Mouse (Mus musculus): ENCODE measurements around the gene Ankrd24. TPM values are rescaled to one million over a fixed set of nuclear protein-coding genes. Genes with fewer than 3 reads are reported as not detected.

Gene Ankrd24
- polyA plus RNA-seq, 1 experiment from 2014 or later = 10.4 TPM

DNA sequence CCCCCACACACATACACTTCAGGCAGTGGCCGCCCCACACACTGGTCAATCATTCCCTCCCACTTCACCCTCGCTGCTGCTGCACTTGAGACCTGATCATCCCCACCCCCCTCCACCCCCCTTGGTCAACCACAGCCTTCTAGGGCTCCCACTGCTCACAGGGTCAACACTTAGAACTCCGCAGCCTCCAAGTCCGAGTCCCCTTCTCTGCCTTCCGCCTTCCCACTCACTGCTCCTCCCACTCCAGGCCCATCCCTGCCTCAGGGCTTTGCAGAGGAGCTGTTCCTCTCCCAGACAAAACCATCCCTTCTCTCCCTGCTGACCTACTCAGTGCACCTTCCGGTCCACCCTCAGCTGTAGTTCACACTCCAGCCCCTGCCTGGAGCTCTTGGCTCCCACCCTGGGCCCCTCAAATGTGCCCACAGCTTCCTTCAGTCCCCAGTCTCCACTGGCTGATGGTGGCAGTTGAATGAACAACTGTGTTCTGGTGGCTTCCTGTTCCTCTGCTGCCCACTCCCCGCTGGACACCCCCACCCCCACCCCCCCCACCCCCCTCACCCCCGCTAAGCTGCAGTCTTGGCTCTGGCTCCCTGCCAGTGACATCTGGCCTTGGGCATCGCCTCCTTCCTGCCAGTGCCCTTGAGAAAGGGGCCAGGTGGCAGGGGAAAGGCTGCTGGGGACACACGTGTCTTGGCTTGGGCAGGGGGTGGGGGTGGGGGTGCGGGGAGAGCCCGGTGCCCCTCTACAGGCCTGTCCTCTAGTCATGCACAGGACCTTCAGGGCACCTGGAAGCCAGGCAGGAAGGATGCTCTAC, 31.0 kb upstream of the Ankrd24 start:
- Histone ChIP-seq H3K27me3 (peaks cover 26% of the 10 kb centered on the region), H3K9ac (replicated peaks) (peak overlapping the region; percentile 37), H3K27ac (peak overlapping the region; percentile 90), H3K9me3 (no peaks in the 10 kb centered on the region), H3K4me3 (replicated peaks) (peak overlapping the region; percentile 24), H3K36me3 (no peaks in the 10 kb centered on the region), H3K4me2 (peak overlapping the region; percentile 53), H3K4me1 (replicated peaks) (peaks cover 79% of the 10 kb centered on the region)
- 3% methylated on average over 12 of the region's 12 CpGs for WGBS
- peak; percentile 27 for ATAC-seq (ENCODE audit: insufficient number of reproducible peaks, insufficient read depth, low FRiP score, low TSS enrichment, low read depth)

DNA sequence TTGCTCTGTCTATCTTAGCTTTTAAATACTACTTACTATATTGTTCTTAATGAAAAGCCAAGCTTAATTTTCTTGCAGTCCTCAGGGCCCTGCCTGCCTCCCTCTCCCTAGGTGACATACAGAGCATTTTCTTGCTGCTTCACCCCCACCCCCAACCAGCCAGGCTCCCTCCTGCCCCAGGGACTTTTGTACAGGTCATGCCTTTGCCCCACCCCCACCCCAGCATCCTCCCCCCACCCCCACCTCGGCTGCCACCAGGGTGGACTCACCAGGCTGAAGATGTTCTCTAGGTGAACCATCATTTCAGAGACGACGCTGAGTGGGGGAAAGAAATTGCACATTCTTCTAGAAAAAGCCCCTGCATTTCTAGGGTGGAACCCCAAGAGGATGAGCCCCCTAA, 30.0 kb upstream of the Ankrd24 start:
- no peak for ATAC-seq (ENCODE audit: insufficient number of reproducible peaks, insufficient read depth, low FRiP score, low TSS enrichment, low read depth)
- Histone ChIP-seq H3K4me2 (no peak overlapping the region), H3K36me3 (no peaks in the 10 kb centered on the region), H3K4me3 (replicated peaks) (no peak overlapping the region), H3K27me3 (peaks cover 23% of the 10 kb centered on the region), H3K9me3 (no peaks in the 10 kb centered on the region), H3K4me1 (replicated peaks) (peaks cover 87% of the 10 kb centered on the region), H3K9ac (replicated peaks) (no peak overlapping the region), H3K27ac (peak overlapping the region; percentile 62; the same call in 1 of the 2 replicates)
- WGBS = 34% methylated on average over 3 of the region's 3 CpGs

DNA sequence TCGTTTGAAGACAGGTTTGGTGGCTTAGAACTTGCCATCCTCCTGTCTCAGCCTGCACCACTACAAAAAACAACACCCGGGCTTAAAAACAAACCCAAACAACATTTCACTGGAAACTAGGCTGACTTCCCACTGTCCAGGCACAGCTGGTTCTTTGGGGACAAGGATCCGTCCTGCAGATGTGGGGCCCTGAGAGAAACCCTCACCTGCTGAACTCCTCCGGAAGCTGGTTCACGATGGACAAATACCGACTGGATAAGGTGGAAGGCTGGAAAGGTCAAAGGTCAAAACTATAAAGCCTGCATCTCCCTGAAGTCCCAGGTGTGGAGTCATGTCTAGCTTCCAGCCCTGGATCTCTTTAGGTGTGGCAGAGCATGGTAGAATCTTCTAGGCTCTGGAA, 29.5 kb upstream of the Ankrd24 start:
- H3K4me1 ChIP-seq (replicated peaks) = peaks cover 87% of the 10 kb centered on the region
- H3K4me3 ChIP-seq (replicated peaks) = no peak overlapping the region
- WGBS = 27% methylated on average over 6 of the region's 6 CpGs
- H3K27ac ChIP-seq = peak overlapping the region; percentile 62; the same call in 1 of the 2 replicates
- peaks cover 20% of the 10 kb centered on the region for H3K27me3 ChIP-seq
- no peak for ATAC-seq (ENCODE audit: insufficient number of reproducible peaks, insufficient read depth, low FRiP score, low TSS enrichment, low read depth)
- no peak overlapping the region for H3K9ac ChIP-seq (replicated peaks)
- no peak overlapping the region for H3K4me2 ChIP-seq
- no peaks in the 10 kb centered on the region for H3K36me3 ChIP-seq
- H3K9me3 ChIP-seq = no peaks in the 10 kb centered on the region

DNA sequence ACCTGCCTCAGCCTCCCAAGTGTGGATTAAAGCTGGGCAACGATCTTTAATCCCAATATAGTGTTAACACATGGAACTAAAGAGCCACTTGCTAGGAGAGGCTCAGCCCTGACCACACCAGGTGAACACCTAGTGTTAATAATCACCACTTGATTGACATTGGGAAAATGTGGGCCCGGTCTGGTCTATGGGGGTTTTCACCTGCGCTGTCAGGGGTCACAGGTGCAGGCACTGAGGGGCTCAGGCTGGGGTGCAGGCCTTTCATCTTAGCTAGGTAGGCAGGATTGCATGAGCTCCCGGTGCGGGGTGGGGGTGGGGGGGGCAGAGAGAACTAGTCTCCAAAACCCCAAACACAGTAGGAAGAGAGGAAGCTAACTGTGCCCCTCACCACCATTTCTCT, 28.7 kb upstream of the Ankrd24 start:
- Histone ChIP-seq H3K27ac (no peak overlapping the region), H3K4me3 (replicated peaks) (no peak overlapping the region), H3K9ac (replicated peaks) (no peak overlapping the region), H3K27me3 (peaks cover 13% of the 10 kb centered on the region), H3K4me2 (no peak overlapping the region), H3K9me3 (no peaks in the 10 kb centered on the region), H3K4me1 (replicated peaks) (peaks cover 84% of the 10 kb centered on the region), H3K36me3 (no peaks in the 10 kb centered on the region)
- 55% methylated on average over 5 of the region's 5 CpGs for WGBS
- no peak for ATAC-seq (ENCODE audit: insufficient number of reproducible peaks, insufficient read depth, low FRiP score, low TSS enrichment, low read depth)

DNA sequence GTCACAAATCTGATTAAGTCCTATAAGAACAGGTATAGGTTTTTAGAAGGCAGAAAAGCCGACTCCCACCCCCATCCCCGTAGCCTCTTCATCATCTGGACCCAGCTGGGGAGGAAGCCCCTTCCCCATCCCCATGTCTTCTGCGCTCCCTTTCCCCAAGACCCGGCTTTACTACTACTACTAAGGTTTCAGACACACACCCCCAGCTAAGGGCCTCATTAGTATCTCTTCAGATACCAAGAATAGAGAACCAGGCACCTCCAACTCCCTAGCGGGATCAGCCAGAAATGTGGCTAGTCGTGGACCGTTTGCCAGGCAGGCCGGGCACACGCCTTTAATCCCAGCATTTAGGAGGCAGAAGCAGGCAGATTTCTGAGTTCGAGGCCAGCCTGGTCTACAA, 28.2 kb upstream of the Ankrd24 start:
- Histone ChIP-seq H3K4me2 (no peak overlapping the region), H3K4me1 (replicated peaks) (peaks cover 83% of the 10 kb centered on the region), H3K27me3 (peaks cover 9% of the 10 kb centered on the region), H3K9ac (replicated peaks) (no peak overlapping the region), H3K9me3 (no peaks in the 10 kb centered on the region), H3K27ac (peak overlapping the region; percentile 75), H3K36me3 (no peaks in the 10 kb centered on the region), H3K4me3 (replicated peaks) (no peak overlapping the region)
- no peak for ATAC-seq (ENCODE audit: insufficient number of reproducible peaks, insufficient read depth, low FRiP score, low TSS enrichment, low read depth)
- WGBS = 41% methylated on average over 10 of the region's 10 CpGs

DNA sequence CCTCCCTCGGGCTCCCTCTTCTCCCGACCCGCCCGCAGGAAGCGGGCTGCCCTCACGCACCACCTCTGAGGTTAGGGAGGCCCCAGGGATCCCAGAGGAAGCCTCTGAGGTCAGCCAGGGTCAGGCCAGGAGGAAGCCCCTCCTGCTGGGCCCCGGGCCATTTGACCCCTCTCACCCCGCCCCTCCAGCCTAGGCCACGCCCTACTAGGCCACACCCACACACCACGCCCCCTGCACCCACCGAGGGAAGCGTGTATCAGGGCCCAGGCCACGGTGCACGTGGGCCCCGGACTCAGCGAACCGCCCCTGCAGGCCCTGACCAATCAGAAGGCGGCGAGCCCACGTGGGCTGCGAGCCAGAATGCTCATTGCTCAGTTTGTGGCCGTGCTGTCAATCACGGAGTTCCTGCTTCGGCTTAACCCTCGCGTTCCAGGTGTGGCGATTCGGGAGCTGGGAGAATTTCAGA, 27.6 kb upstream of the Ankrd24 start, which contains the start of gene Tle6:
Gene Tle6, minus strand, starts transcription at position 336 of the 466 bp plus-strand sequence.
- no peaks in the 10 kb centered on the region for H3K9me3 ChIP-seq
- WGBS = under 1% methylated on average over 28 of the region's 28 CpGs
- H3K4me2 ChIP-seq = peak within 1 kb of the TSS; percentile 51
- H3K4me3 ChIP-seq (replicated peaks) = peak within 1 kb of the TSS; percentile 25
- H3K27ac ChIP-seq = peak within 1 kb of the TSS; percentile 75
- peaks cover 2% of the 10 kb centered on the region; the same call in 1 of the 2 replicates for H3K27me3 ChIP-seq
- peaks cover 83% of the 10 kb centered on the region for H3K4me1 ChIP-seq (replicated peaks)
- ATAC-seq (ENCODE audit: insufficient number of reproducible peaks, insufficient read depth, low FRiP score, low TSS enrichment, low read depth) = peak; percentile 73
- H3K9ac ChIP-seq (replicated peaks) = no peak within 1 kb of the TSS
- H3K36me3 ChIP-seq = no peaks in the 10 kb centered on the region

DNA sequence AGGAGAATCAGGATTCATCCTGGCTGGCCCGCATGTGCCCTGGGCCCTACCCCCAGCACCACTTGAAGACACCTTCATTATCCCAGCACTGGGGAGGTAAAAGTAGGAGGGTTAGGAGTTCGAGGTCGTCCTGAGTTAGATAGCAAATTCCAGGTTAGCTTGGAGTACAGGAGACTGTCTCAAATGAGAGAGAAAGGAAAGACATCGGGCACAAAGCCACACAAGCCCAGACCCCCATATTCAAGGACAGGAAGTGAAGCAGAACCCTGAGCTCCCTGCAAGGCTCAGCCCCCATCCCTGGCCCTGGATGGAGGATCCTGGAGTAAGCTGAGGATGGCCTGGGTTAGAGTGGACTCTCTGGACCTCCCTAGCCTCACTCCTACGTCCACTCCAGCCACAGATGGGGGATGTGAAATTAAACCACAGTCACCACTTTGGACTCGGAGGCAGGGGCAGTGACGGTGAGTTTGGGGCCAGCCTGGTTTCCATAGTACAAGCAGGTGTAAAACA, 26.9 kb upstream of the Ankrd24 start:
- Histone ChIP-seq H3K4me1 (replicated peaks) (peaks cover 78% of the 10 kb centered on the region), H3K9me3 (no peaks in the 10 kb centered on the region), H3K4me2 (peak overlapping the region; percentile 51), H3K36me3 (no peaks in the 10 kb centered on the region), H3K4me3 (replicated peaks) (0 out of 2 replicates have a peak overlapping the region, but pooled peaks have one; percentile 11), H3K27ac (peak overlapping the region; percentile 64; the same call in 1 of the 2 replicates), H3K9ac (replicated peaks) (no peak overlapping the region), H3K27me3 (no peaks in the 10 kb centered on the region)
- ATAC-seq (ENCODE audit: insufficient number of reproducible peaks, insufficient read depth, low FRiP score, low TSS enrichment, low read depth) = no peak
- WGBS = 14% methylated on average over 7 of the region's 7 CpGs

DNA sequence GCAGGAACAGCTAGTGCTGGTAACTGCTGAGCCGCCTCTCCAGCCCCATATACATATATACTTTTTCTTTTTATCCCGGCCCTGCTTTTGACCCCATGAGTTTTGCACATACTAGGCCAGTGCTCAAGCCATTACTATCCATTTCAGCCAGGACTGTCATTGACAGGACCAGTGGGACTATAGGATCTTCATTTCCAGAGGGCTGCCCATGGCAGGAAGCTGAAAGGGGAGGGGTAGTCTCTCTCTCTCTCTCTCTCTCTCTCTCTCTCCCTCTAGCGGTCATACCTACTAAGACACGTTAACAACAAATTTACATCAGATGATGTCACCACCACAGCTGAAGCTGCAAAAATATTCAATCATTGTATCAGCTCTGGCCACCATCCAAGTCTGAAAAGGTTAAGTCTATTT, 25.6 kb upstream of the Ankrd24 start:
- Histone ChIP-seq H3K4me2 (no peak overlapping the region), H3K9me3 (no peaks in the 10 kb centered on the region), H3K4me3 (replicated peaks) (no peak overlapping the region), H3K9ac (replicated peaks) (no peak overlapping the region), H3K4me1 (replicated peaks) (peaks cover 70% of the 10 kb centered on the region), H3K36me3 (no peaks in the 10 kb centered on the region), H3K27me3 (no peaks in the 10 kb centered on the region), H3K27ac (no peak overlapping the region)
- 15% methylated on average over 4 of the region's 4 CpGs for WGBS
- ATAC-seq (ENCODE audit: insufficient number of reproducible peaks, insufficient read depth, low FRiP score, low TSS enrichment, low read depth) = no peak

DNA sequence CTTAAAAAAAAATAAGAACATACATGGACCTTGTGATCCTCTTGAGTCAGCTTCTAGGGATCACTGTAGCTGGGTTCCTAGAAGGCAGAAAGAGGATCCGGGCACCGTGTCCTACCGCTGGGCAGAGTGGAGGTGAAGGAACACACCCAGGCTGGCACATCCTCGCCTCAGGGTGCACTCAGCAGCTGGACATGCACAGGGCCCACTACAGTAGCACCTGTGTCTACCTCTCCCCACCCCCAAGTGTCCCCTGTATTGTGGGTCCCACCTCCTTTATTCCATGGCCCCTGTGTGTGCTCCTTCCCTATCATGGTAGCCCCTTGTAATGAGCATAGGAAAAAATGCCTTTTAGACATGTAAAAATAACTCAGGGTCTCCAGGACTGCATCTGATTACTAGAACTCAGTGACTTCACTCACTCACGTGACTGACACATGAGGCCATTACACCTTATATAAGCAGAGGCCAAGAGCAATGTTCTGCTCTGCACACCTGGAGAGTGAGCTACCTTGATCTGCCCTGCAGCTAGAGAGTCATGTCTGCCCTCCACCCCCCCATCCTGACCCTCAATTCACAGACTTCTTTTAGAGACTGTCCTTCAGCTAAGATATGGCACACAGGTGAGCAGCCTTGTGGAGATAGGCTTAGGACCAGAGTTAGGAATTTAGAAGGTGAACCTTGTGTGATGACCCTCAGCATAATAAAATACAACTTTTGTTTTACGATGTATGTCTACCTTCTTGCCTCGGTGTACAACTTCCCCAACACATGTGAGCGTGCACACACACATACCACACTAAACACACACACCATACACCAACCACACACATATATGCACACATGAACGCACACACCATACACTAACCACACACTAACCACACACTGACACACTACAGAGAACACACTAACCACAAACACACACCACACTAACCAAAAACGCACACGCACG, 24.0 kb upstream of the Ankrd24 start:
- peak overlapping the region; percentile 88 for H3K4me2 ChIP-seq
- H3K36me3 ChIP-seq = peaks cover 7% of the 10 kb centered on the region; the same call in 1 of the 2 replicates

DNA sequence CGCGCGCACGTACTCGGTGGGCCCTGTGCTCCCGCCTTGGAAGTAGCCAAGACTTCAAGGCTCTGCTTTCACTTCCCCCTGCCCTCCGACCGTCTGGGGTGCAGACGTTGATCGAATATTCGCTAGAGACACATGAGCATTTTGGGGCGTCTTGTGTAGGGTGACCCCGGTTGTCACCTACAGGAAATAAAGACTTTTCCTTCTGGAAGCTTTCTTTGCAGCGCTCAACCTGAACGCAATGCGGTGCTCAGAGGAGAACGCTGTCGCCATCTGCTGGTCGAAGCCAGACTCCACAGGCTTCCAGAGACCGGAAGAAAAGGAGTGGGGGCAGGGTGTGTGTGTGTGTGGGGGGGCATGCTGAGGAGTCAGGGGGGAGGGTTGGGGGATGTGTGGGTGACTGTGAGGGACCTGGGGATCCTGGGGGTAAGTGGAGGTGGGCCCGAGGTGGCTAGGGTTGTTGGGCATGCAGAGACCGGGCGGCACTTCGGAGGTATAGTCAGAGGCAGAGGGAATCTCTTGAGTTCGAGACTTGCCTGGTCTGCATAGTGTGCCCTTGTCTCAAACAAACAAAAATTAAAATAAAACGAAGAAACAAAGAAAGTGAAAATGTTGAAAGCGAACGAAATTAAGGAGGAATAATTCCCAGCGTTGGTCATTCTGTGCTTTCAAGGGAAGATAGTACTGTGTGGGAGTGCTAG, 23.2 kb upstream of the Ankrd24 start:
- H3K27me3 ChIP-seq = no peaks in the 10 kb centered on the region
- peak overlapping the region; percentile 40 for H3K4me3 ChIP-seq (replicated peaks)
- H3K9ac ChIP-seq (replicated peaks) = peak overlapping the region; percentile 46
- H3K4me1 ChIP-seq (replicated peaks) = peaks cover 49% of the 10 kb centered on the region
- peak overlapping the region; percentile 89 for H3K27ac ChIP-seq
- H3K4me2 ChIP-seq = peak overlapping the region; percentile 88
- no peaks in the 10 kb centered on the region for H3K9me3 ChIP-seq
- peaks cover 7% of the 10 kb centered on the region; the same call in 1 of the 2 replicates for H3K36me3 ChIP-seq
- ATAC-seq (ENCODE audit: insufficient number of reproducible peaks, insufficient read depth, low FRiP score, low TSS enrichment, low read depth) = no peak; the same call in 1 of the 2 replicates
- WGBS = 21% methylated on average over 29 of the region's 29 CpGs

More for the DNA sequence above, 24.0 kb upstream of the Ankrd24 start:
- H3K9me3 ChIP-seq = no peaks in the 10 kb centered on the region
- ATAC-seq (ENCODE audit: insufficient number of reproducible peaks, insufficient read depth, low FRiP score, low TSS enrichment, low read depth) = peak; percentile 7; the same call in 1 of the 2 replicates
- no peak overlapping the region for H3K9ac ChIP-seq (replicated peaks)
- H3K27me3 ChIP-seq = no peaks in the 10 kb centered on the region
- peak overlapping the region; percentile 40 for H3K4me3 ChIP-seq (replicated peaks)
- H3K27ac ChIP-seq = peak overlapping the region; percentile 89; the same call in 1 of the 2 replicates
- H3K4me1 ChIP-seq (replicated peaks) = peaks cover 56% of the 10 kb centered on the region
- 78% methylated on average over 12 of the region's 12 CpGs for WGBS

All from limb, embryonic 12.5 days (tissue).